Mouse (Mus musculus): Measurements from ENCODE around the gene Odr4. TPM values are rescaled to one million over a fixed set of nuclear protein-coding genes. Genes with fewer than 3 reads are reported as not detected.

Gene Odr4
- polyA plus RNA-seq, 1 experiment from 2014 or later = 15.8 TPM

DNA sequence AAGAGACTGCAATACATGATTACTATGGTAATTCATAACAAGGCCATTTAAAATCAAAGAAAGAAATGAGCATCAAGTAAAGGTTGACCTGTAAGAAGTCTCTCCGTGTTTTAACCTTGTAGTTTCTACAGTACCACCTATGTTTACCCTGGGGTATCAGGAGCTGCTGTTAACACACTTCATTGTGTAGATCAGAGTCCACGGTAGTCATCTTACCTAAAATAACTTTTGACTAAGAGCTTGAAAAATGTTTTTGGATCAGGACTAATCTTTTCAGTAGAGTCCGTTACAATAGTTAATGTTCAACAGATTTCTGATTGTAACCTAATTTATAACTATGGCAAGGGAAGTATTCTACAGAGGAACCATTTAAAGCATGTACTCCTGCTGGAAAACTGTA, 11.7 kb upstream of the Odr4 start:
- peaks cover 33% of the 10 kb centered on the region for H3K36me3 ChIP-seq (ENCODE audit: control insufficient read depth, insufficient read depth)

DNA sequence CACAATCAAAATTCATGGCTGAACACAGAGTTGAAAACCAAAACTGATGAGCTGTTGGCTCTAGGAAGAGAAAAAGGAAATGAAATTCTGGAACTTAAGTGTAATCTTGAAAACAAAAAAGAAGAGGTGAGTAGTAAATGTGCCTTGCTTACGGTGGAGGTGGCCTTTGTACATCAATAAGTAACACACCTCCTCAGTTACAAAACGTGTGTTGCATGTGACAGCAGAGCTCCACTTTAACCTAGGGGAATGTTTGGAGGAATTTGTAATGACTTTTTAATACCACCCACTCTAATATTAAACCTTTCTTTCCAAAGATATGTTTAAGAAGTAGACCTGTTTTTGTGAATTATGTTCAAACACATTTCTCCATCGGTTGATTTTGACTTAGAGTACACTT, 11.0 kb upstream of the Odr4 start:
- 81% methylated on average over 3 of the region's 3 CpGs for WGBS (ENCODE audit: insufficient replicate concordance)
- no peak overlapping the region for H3K4me2 ChIP-seq (ENCODE audit: low read depth, low read length)
- H3K4me3 ChIP-seq (ENCODE audit: low read depth, low read length) = no peak overlapping the region
- no peaks in the 10 kb centered on the region for H3K9me3 ChIP-seq (replicated peaks; ENCODE audit: control insufficient read depth, low read length)
- no peak overlapping the region for H3K9ac ChIP-seq (ENCODE audit: low read depth, low read length)
- ATAC-seq (ENCODE audit: low read depth) = no peak
- H3K27ac ChIP-seq (ENCODE audit: low read length) = no peak overlapping the region
- no peaks in the 10 kb centered on the region for H3K4me1 ChIP-seq (ENCODE audit: control insufficient read depth, low read depth, low read length)
- no peaks in the 10 kb centered on the region for H3K27me3 ChIP-seq (ENCODE audit: control insufficient read depth, insufficient read depth, low read depth, low read length)
- peaks cover 26% of the 10 kb centered on the region for H3K36me3 ChIP-seq (ENCODE audit: control insufficient read depth, insufficient read depth)

More for the DNA sequence above, 11.7 kb upstream of the Odr4 start:
- WGBS (ENCODE audit: insufficient replicate concordance) = 78% methylated on average over 3 of the region's 3 CpGs
- H3K27ac ChIP-seq (ENCODE audit: low read length) = no peak overlapping the region
- no peak for ATAC-seq (ENCODE audit: low read depth)
- no peak overlapping the region for H3K9ac ChIP-seq (ENCODE audit: low read depth, low read length)
- no peak overlapping the region for H3K4me3 ChIP-seq (ENCODE audit: low read depth, low read length)
- no peak overlapping the region for H3K4me2 ChIP-seq (ENCODE audit: low read depth, low read length)
- H3K9me3 ChIP-seq (replicated peaks; ENCODE audit: control insufficient read depth, low read length) = no peaks in the 10 kb centered on the region
- no peaks in the 10 kb centered on the region for H3K27me3 ChIP-seq (ENCODE audit: control insufficient read depth, insufficient read depth, low read depth, low read length)
- H3K4me1 ChIP-seq (ENCODE audit: control insufficient read depth, low read depth, low read length) = no peaks in the 10 kb centered on the region

DNA sequence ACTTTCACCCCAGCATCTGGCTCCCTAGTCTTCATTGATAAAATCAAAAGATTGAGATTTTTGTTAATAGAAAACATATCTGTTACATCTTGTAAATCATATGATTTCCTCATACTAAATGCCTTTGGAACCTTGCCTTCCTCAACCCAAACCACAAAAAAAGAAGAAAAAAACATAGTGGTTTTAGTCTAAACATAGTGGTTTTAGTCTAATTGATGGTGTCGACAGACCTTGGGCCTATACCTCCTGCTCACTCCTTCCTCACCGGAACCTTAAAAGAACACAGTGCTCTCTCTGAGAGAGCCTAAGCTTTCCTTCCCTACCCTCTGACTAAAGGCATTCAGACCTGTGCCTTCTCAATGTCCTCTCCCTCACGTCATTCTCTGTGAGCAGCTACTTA, 3.1 kb upstream of the Odr4 start:
- Histone ChIP-seq H3K4me1 (ENCODE audit: control insufficient read depth, low read depth, low read length) (peaks cover 3% of the 10 kb centered on the region), H3K27ac (ENCODE audit: low read length) (no peak overlapping the region), H3K9ac (ENCODE audit: low read depth, low read length) (no peak overlapping the region), H3K36me3 (ENCODE audit: control insufficient read depth, insufficient read depth) (peaks cover 12% of the 10 kb centered on the region), H3K9me3 (replicated peaks; ENCODE audit: control insufficient read depth, low read length) (no peaks in the 10 kb centered on the region), H3K4me3 (ENCODE audit: low read depth, low read length) (no peak overlapping the region), H3K27me3 (ENCODE audit: control insufficient read depth, insufficient read depth, low read depth, low read length) (no peaks in the 10 kb centered on the region), H3K4me2 (ENCODE audit: low read depth, low read length) (no peak overlapping the region)
- WGBS (ENCODE audit: insufficient replicate concordance) = 74% methylated on average over 3 of the region's 3 CpGs
- ATAC-seq (ENCODE audit: low read depth) = no peak

DNA sequence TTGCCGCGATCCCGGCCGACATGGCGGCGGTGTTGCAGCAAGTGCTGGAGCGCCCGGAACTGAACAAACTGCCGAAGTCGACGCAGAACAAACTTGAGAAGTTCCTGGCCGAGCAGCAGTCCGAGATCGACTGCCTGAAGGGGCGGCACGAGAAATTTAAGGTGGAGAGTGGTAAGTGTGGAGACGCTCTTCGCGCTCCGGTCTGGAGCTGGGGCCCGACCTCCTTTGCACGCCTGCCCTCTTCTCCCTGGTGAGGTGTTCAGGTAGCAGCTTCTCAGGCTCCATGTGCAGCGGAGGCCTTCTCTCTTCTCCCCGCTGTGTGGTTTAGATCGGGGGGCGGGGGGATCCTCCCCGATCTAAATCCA, 590 bp upstream of the Odr4 start:
- Histone ChIP-seq H3K27ac (ENCODE audit: low read length) (peak overlapping the region; percentile 95), H3K4me3 (ENCODE audit: low read depth, low read length) (peak overlapping the region; percentile 94), H3K4me2 (ENCODE audit: low read depth, low read length) (peak overlapping the region; percentile 71), H3K36me3 (ENCODE audit: control insufficient read depth, insufficient read depth) (peaks cover 11% of the 10 kb centered on the region), H3K27me3 (ENCODE audit: control insufficient read depth, insufficient read depth, low read depth, low read length) (no peaks in the 10 kb centered on the region), H3K9me3 (replicated peaks; ENCODE audit: control insufficient read depth, low read length) (no peaks in the 10 kb centered on the region), H3K4me1 (ENCODE audit: control insufficient read depth, low read depth, low read length) (peaks cover 3% of the 10 kb centered on the region), H3K9ac (ENCODE audit: low read depth, low read length) (peak overlapping the region; percentile 91)
- peak; percentile 8 for ATAC-seq (ENCODE audit: low read depth)
- under 1% methylated on average over 27 of the region's 27 CpGs for WGBS (ENCODE audit: insufficient replicate concordance)

DNA sequence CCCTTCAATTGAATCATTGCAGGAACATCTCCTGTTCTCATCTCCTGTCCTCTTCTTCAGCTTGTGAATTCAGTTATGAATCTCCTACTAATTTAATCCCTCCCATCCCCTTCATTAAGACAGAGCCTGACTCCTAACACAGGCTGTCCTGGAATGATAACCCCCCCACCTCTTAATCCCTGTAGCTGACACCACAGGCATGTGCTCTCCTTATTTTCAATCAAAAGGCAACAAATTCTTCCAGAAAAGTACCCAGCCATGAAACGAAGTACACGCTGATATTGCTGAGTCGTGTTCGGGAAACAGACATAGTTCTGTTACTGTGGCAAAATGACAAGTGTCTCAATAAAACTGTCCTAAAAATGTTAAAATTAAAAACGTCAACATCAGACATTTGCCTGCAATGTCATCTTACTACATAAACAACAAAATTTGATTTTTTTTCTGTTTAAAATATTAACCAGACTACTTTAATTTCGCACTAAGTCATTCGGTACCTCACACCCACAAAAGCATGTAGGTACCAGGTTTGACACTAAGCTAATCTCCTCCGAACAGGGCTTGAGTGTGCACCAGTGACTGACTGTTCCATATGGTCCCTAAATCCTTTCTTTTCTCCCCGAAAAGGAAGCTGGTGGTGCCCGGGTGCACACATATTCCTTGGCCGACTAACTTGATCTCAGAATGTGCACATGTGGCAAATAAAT, 796 bp downstream of the Odr4 start:
- ATAC-seq (ENCODE audit: low read depth) = no peak
- WGBS (ENCODE audit: insufficient replicate concordance) = 9% methylated on average over 11 of the region's 11 CpGs

DNA sequence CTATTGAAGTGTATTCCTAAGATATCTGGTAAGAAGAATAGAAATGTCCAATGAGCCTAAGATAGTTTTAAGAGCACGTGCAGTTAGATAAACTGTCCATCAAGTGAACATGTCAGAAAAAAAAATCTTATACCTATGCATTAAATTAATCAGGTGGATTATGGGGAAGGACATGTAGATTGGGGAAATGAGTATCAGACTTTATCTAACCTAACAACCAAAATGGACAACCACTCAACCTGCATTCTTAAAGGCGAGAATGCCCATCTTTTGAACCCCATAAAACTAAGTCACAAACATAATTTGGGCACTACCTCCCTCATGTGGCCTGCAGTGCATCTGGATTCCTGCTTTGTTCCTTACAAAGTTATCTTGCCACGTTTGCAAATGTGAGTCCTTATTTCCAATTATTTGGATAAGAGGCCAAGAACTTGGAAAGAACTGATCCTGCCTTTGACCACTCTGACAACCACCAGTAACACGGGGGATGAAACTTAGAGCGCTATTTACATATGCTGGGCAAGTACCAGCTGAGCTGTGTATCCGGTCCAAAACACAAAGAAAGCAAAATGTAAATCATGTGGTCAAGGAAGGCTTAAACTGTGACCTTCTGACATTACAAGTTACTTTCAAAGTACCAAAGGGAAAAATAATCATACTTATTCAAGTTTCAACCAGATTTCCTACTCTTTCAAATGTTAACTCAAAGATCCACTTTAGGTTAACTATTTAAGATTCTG, 3.3 kb downstream of the Odr4 start:
- H3K4me3 ChIP-seq (ENCODE audit: low read depth, low read length) = no peak overlapping the region
- H3K4me1 ChIP-seq (ENCODE audit: control insufficient read depth, low read depth, low read length) = peaks cover 3% of the 10 kb centered on the region
- no peak for ATAC-seq (ENCODE audit: low read depth)
- no peaks in the 10 kb centered on the region for H3K27me3 ChIP-seq (ENCODE audit: control insufficient read depth, insufficient read depth, low read depth, low read length)
- no peak overlapping the region for H3K27ac ChIP-seq (ENCODE audit: low read length)
- no peak overlapping the region for H3K9ac ChIP-seq (ENCODE audit: low read depth, low read length)
- 82% methylated on average over 6 of the region's 6 CpGs for WGBS (ENCODE audit: insufficient replicate concordance)
- peaks cover 10% of the 10 kb centered on the region for H3K36me3 ChIP-seq (ENCODE audit: control insufficient read depth, insufficient read depth)
- no peaks in the 10 kb centered on the region for H3K9me3 ChIP-seq (replicated peaks; ENCODE audit: control insufficient read depth, low read length)
- H3K4me2 ChIP-seq (ENCODE audit: low read depth, low read length) = no peak overlapping the region

More for the DNA sequence above, 796 bp downstream of the Odr4 start:
- Histone ChIP-seq H3K4me2 (ENCODE audit: low read depth, low read length) (peak overlapping the region; percentile 66), H3K27me3 (ENCODE audit: control insufficient read depth, insufficient read depth, low read depth, low read length) (no peaks in the 10 kb centered on the region), H3K4me3 (ENCODE audit: low read depth, low read length) (peak overlapping the region; percentile 94), H3K27ac (ENCODE audit: low read length) (peak overlapping the region; percentile 95), H3K9me3 (replicated peaks; ENCODE audit: control insufficient read depth, low read length) (no peaks in the 10 kb centered on the region), H3K9ac (ENCODE audit: low read depth, low read length) (peak overlapping the region; percentile 86), H3K4me1 (ENCODE audit: control insufficient read depth, low read depth, low read length) (peaks cover 3% of the 10 kb centered on the region), H3K36me3 (ENCODE audit: control insufficient read depth, insufficient read depth) (peaks cover 11% of the 10 kb centered on the region)

DNA sequence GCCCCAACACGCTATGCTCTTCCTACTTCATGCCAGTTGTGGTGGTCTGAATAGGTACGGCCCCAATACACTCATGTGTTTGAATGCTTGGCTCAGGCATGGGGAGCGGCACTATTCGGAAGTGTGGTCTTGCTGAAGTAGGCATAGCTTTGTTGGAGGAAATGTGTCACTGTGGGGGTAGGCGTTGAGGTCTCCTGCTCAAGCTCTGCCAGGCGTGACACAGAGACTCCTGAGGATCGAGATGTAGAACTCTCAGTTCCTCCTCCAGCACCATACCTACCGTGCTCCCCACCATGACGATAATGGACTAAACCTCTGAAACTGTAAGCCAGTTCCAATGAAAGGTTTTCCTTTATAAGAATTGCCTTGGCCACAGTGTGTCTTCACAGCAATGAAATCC, 5.3 kb downstream of the Odr4 start:
- H3K27me3 ChIP-seq (ENCODE audit: control insufficient read depth, insufficient read depth, low read depth, low read length) = no peaks in the 10 kb centered on the region
- H3K4me1 ChIP-seq (ENCODE audit: control insufficient read depth, low read depth, low read length) = peaks cover 3% of the 10 kb centered on the region
- ATAC-seq (ENCODE audit: low read depth) = no peak
- H3K9me3 ChIP-seq (replicated peaks; ENCODE audit: control insufficient read depth, low read length) = no peaks in the 10 kb centered on the region
- no peak overlapping the region for H3K27ac ChIP-seq (ENCODE audit: low read length)
- peaks cover 10% of the 10 kb centered on the region for H3K36me3 ChIP-seq (ENCODE audit: control insufficient read depth, insufficient read depth)
- H3K4me3 ChIP-seq (ENCODE audit: low read depth, low read length) = no peak overlapping the region
- 80% methylated on average over 9 of the region's 9 CpGs for WGBS (ENCODE audit: insufficient replicate concordance)
- H3K9ac ChIP-seq (ENCODE audit: low read depth, low read length) = no peak overlapping the region
- H3K4me2 ChIP-seq (ENCODE audit: low read depth, low read length) = no peak overlapping the region

DNA sequence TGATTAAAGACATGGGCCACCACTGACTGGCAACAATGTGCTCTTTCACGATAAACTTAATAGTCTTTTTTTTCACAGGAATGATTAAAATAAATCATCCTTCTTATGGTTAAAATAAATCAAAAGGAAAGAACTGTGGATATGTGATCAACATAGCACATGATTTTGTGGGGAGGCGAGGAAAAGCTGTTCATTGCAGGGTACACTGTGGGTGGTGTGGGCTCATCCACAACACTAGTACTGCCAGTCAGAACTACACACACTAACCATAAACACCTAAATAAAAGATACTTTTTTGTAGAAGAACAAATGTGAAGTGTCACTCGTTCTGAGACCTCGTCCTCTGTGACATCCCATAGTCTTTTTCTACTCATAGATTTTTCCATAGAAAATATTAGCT, 8.7 kb downstream of the Odr4 start:
- no peaks in the 10 kb centered on the region for H3K27me3 ChIP-seq (ENCODE audit: control insufficient read depth, insufficient read depth, low read depth, low read length)
- ATAC-seq (ENCODE audit: low read depth) = no peak
- WGBS (ENCODE audit: insufficient replicate concordance) = 81% methylated on average over 4 of the region's 4 CpGs
- H3K36me3 ChIP-seq (ENCODE audit: control insufficient read depth, insufficient read depth) = peaks cover 10% of the 10 kb centered on the region
- no peak overlapping the region for H3K4me3 ChIP-seq (ENCODE audit: low read depth, low read length)
- H3K9me3 ChIP-seq (replicated peaks; ENCODE audit: control insufficient read depth, low read length) = no peaks in the 10 kb centered on the region
- no peak overlapping the region for H3K27ac ChIP-seq (ENCODE audit: low read length)
- H3K4me1 ChIP-seq (ENCODE audit: control insufficient read depth, low read depth, low read length) = no peaks in the 10 kb centered on the region
- no peak overlapping the region for H3K9ac ChIP-seq (ENCODE audit: low read depth, low read length)
- H3K4me2 ChIP-seq (ENCODE audit: low read depth, low read length) = no peak overlapping the region

DNA sequence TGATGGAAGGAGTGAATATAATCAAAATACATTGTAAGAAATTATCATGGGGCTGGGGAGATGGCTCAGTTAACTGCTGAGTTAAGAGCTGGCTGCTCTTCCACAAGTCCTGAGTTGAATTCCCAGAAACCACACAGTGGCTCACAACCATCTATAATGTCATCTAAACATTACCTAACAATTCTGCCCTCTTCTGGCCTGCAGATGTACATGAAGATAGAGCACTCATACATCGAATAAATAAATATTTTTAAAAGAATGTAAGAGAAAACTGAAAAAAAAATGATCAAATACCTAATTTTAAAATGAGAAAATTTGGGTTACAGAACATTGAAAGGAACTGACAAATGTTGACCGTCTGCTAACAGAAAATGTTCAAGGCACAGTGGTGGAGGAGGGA, 18.6 kb downstream of the Odr4 start:
- H3K36me3 ChIP-seq (ENCODE audit: control insufficient read depth, insufficient read depth) = no peaks in the 10 kb centered on the region; the same call in 1 of the 2 replicates
- H3K9ac ChIP-seq (ENCODE audit: low read depth, low read length) = no peak overlapping the region
- no peaks in the 10 kb centered on the region for H3K9me3 ChIP-seq (replicated peaks; ENCODE audit: control insufficient read depth, low read length)
- no peak overlapping the region for H3K4me2 ChIP-seq (ENCODE audit: low read depth, low read length)
- ATAC-seq (ENCODE audit: low read depth) = no peak
- H3K27ac ChIP-seq (ENCODE audit: low read length) = no peak overlapping the region
- no peak overlapping the region for H3K4me3 ChIP-seq (ENCODE audit: low read depth, low read length)
- H3K4me1 ChIP-seq (ENCODE audit: control insufficient read depth, low read depth, low read length) = no peaks in the 10 kb centered on the region
- H3K27me3 ChIP-seq (ENCODE audit: control insufficient read depth, insufficient read depth, low read depth, low read length) = no peaks in the 10 kb centered on the region
- 66% methylated on average over 2 of the region's 2 CpGs for WGBS (ENCODE audit: insufficient replicate concordance)
